Mouse (Mus musculus) brain, adult 2 months (tissue): ENCODE measurements around the gene Capn8.

Source experiments
- DNase-seq: peaks from one replicate; pipeline ENCODE4 v3.0.0; 2011; ENCODE audit warnings: low read depth, low spot score

Gene Capn8

GRCm38 (mm10) chr1:182550761-182551160, 14.0 kb upstream of the Capn8 start:
- no peak for DNase-seq

GRCm38 (mm10) chr1:182553649-182554375, 11.0 kb upstream of the Capn8 start:
- peak; percentile 82 for DNase-seq

- peak; percentile 66 for DNase-seq
Observed at GRCm38 (mm10) chr1:182558271-182558670, 6.5 kb upstream of the Capn8 start.

GRCm38 (mm10) chr1:182559530-182559929, 5.3 kb upstream of the Capn8 start:
- no peak for DNase-seq

GRCm38 (mm10) chr1:182560390-182561098, 4.3 kb upstream of the Capn8 start:
- peak; percentile 73 for DNase-seq

- DNase-seq, result peak; percentile 51
Observed at GRCm38 (mm10) chr1:182561945-182562514, 2.8 kb upstream of the Capn8 start.

GRCm38 (mm10) chr1:182562576-182563370, 2.0 kb upstream of the Capn8 start:
- peak; percentile 28 for DNase-seq

GRCm38 (mm10) chr1:182565351-182565835, 586 bp downstream of the Capn8 start:
- DNase-seq, result no peak

GRCm38 (mm10) chr1:182571148-182571547, 6.3 kb downstream of the Capn8 start:
- no peak for DNase-seq

- no peak for DNase-seq
Observed at GRCm38 (mm10) chr1:182571973-182572372, 7.2 kb downstream of the Capn8 start.

GRCm38 (mm10) chr1:182573856-182574665, 9.3 kb downstream of the Capn8 start:
- no peak for DNase-seq

- no peak for DNase-seq
Observed at GRCm38 (mm10) chr1:182574666-182575049, 9.9 kb downstream of the Capn8 start.

- no peak for DNase-seq
Observed at GRCm38 (mm10) chr1:182584169-182584568, 19.4 kb downstream of the Capn8 start.

- no peak for DNase-seq
Observed at GRCm38 (mm10) chr1:182585162-182585840, 20.5 kb downstream of the Capn8 start.

GRCm38 (mm10) chr1:182587706-182588105, 22.9 kb downstream of the Capn8 start:
- no peak for DNase-seq

- DNase-seq, result peak; percentile 29
Observed at GRCm38 (mm10) chr1:182591491-182591890, 26.7 kb downstream of the Capn8 start.

- DNase-seq, result no peak
Observed at GRCm38 (mm10) chr1:182592436-182592835, 27.6 kb downstream of the Capn8 start.

- peak; percentile 47 for DNase-seq
Observed at GRCm38 (mm10) chr1:182605330-182606150, 40.7 kb downstream of the Capn8 start.

- DNase-seq, result peak; percentile 32
Observed at GRCm38 (mm10) chr1:182609701-182610335, 45.0 kb downstream of the Capn8 start.
